Mouse (Mus musculus) ES-Bruce4 (cell line): ENCODE data around the gene Prdm10.

Source experiments
- CTCF ChIP-seq: IDR thresholded peaks from one replicate; pipeline ENCODE4 v1.8.1; 2011; ENCODE audit warnings: low read depth, low read length
- POLR2A ChIP-seq: IDR thresholded peaks from one replicate; pipeline ENCODE4 v1.8.1; 2011; ENCODE audit warnings: low read length; ENCODE audit not compliant: insufficient read depth

DNA sequence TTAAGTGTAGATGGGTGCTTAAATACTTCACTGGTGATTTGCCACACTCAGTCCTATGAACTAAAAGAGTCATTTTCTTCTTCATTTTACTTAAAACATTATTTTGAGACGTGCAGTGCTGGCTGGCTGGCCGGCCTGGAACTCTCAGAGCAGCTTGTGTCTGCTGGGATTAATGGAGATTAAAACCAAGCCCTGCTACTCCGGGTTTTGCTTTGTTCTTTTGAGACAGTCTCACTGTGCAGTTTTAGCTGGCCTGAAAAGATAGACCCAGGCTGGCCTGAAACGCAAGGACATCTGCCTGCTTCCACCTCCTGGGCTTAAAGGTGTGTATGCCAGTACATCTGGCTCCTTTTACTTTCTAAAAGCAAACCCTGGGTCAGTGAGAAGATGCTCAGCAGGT is 2.2 kb downstream of the Prdm10 start:
- TF ChIP-seq CTCF (no peak), POLR2A (no peak)
